Mouse (Mus musculus): Measurements from ENCODE around the gene Cypt3. TPM values are rescaled to one million over a fixed set of nuclear protein-coding genes. Genes with fewer than 3 reads are reported as not detected.

Cypt3 gene
- not detected for total RNA-seq (2021)
- long read RNA-seq, experiment 1 = 0 reads
- long read RNA-seq, experiment 2 = 0 reads

GRCm38 (mm10) chrX:153558293-153558692, at the start of gene Cypt3:
Gene Cypt3, plus strand, starts transcription at chrX:153558593.
- no peak for DNase-seq

GRCm38 (mm10) chrX:153515491-153515890, 42.9 kb upstream of the Cypt3 start:
- DNase-seq = no peak

- DNase-seq = no peak
Measured at GRCm38 (mm10) chrX:153528399-153528798, 30.0 kb upstream of the Cypt3 start.

DNA sequence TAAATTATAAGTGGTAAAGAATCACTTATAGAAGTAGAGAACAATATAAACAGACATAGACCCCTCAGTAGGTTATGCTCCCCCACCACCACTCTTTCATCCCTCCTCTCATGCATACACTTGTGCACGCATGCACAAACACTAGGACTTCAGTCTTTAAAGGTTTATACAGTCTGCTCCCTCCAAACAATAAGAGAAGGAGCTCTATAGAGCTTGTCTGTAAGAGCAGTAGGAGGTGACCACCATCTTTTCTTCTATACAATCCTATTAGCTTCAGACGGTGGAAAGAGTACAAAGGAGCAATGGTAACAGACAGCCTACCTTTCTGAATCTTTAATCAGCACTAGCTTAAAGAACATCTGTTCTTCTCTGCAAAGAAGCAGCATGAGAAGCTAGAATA, 1.8 kb upstream of the Cypt3 start:
- no peak for DNase-seq

DNA sequence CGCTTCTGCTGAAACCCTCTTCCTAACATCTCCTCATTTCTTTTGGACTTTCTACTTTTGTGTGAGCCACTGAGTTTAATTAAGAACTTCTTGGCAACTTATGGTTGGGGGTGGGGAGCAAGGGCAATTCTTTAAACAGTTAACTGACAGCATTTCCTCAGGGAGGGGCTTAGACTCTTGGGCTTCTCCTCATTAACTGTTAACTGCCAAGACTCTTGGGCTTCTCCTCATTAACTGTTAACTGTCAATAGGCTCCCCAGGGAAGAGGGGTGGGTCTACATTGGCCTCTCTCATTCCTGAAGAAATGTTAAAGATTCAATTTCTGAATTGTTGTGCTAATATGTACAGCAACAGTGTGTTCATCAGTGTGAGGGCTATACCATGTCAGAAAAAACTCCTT, 6.3 kb downstream of the Cypt3 start:
- DNase-seq = no peak

- DNase-seq = no peak
Measured at GRCm38 (mm10) chrX:153599583-153599982, 41.2 kb downstream of the Cypt3 start.

Other genes with a start within 250 kb of the Cypt3 start
- 10 to 100 TPM; 19.0 to 23.1 TPM for gene Ubqln2, start 60.4 kb upstream of the Cypt3 start, total RNA-seq (2021)
- gene Kctd12b, start 137.8 kb downstream of the Cypt3 start, total RNA-seq (2021) = 10 to 100 TPM in 1 of 2 experiments, 1 to 10 TPM in 1; 8.1 to 10.9 TPM
- 10 to 100 TPM; 24.9 to 26.0 TPM for gene Nbdy, start 165.0 kb downstream of the Cypt3 start, total RNA-seq (2021)